Mouse (Mus musculus): Measurements from ENCODE around the gene Rtl8a. TPM values are rescaled to one million over a fixed set of nuclear protein-coding genes. Genes with fewer than 3 reads are reported as not detected.

Gene Rtl8a
- total RNA-seq, 2 experiments from 2014 or later: 114 to 144 TPM

GRCm38 (mm10) chrX:53599993-53600392, 43.5 kb downstream of the Rtl8a start:
- DNase-seq (ENCODE audit: low spot score in 2 of 2): peak in 1 of 2 experiments; percentile 19

Other genes starting within 250 kb of the Rtl8a start
- gene Etd, start 208.8 kb downstream of the Rtl8a start, total RNA-seq (2021): not detected
- 10 to 100 TPM; 20.6 to 22.4 TPM for gene Rtl8c, start 35.6 kb downstream of the Rtl8a start, total RNA-seq (2021)
- gene Gm14597, start 34.7 kb downstream of the Rtl8a start, total RNA-seq (2021): not detected
- 100 to 1,000 TPM; 103 to 122 TPM for gene Rtl8b, start 26.7 kb upstream of the Rtl8a start, total RNA-seq (2021)
- not detected for gene 4930502E18Rik, start 81.1 kb upstream of the Rtl8a start, total RNA-seq (2021)
- not detected for gene 1700013H16Rik, start 114.1 kb upstream of the Rtl8a start, total RNA-seq (2021)
- gene Zfp36l3, start 132.7 kb upstream of the Rtl8a start, total RNA-seq (2021): not detected
- gene Xlr, start 154.0 kb upstream of the Rtl8a start, total RNA-seq (2021): under 1 TPM; 0.47 to 0.75 TPM

Measured in gastrocnemius, postnatal 4 days (tissue).